Mouse (Mus musculus): ENCODE measurements around the gene Dhdh.

DNA sequence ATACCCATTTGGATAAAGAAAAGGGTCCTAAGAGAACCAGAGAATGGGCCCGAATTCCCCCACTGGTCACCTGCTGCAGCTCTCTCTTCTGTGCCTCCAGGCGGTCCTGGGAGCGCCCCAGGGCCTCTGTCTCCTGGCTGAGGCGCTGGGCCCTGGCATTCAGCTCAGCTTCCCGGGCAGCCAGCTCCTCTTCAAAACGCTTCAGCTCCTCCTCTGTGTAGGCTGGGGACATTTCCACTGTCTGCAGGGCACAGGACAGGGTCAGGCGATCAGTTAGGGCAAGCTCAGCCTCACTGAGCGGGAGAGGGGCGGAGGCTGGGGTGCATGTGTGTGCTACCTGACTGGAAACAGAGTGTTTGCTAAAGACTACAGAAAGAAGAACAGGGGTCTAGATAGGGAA is 5.9 kb upstream of the Dhdh start:
- TF ChIP-seq GATA1 (IDR thresholded peaks at IDR 0.05; ENCODE audit: borderline replicate concordance, low read length) (no peak), FLI1 (IDR thresholded peaks at IDR 0.05; ENCODE audit: low read length) (no peak)
